Mouse (Mus musculus) left cerebral cortex, postnatal 36 days (tissue): ENCODE data around the gene S1pr3. TPM values are rescaled to one million over a fixed set of nuclear protein-coding genes. Genes with fewer than 3 reads are reported as not detected.

ENCODE experiments used
- DNase-seq, 2 experiments: peaks; one replicate each; pipeline ENCODE4 v3.0.0; 2021 to 2022; ENCODE audit warnings: low spot score in 2 of 2, mixed read lengths in 1 of 2
- intact Hi-C: fragments of 180-260 bp; cut with DNase I; formaldehyde crosslinking; loops from one replicate; pipeline ENCODE4 v1.15.1; 2025
- total RNA-seq, 2 experiments: library from RNA; stranded (reverse); gene quantifications; 2 replicates each; pipeline ENCODE4 v1.2.3; 2021

S1pr3 gene
- total RNA-seq, 2 experiments from 2014 or later = 6.3 to 7.2 TPM

DNA sequence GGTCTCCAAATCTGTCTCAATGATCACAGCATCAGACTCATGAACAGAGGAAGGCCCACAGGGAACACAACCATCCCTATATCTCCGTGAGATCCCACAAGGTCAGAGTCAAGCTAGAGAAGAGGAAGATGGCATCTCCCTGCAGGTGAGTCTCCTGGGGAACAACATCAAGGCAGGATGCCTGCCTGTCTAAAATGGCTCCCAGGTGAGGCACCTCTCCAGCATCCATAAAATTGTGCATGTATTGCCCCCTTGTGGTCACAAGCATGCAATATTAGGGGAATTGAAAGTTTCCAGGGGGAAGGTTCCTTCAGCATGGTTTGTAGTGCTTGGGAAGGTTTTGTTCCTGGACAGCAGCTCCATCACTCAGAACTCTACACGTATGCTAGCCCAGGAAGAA is 26.0 kb downstream of the S1pr3 start:
- no peak for DNase-seq

GRCm38 (mm10) chr13:51435146-51435545 is 26.7 kb downstream of the S1pr3 start:
- no peak for DNase-seq
- intact Hi-C loops = loop anchor here (5.0 kb wide), 1 partner anchor 132 kb away; the partner anchor contains the start of gene Shc3

More for the DNA sequence above, 26.0 kb downstream of the S1pr3 start:
- intact Hi-C loops = no loop called here

DNA sequence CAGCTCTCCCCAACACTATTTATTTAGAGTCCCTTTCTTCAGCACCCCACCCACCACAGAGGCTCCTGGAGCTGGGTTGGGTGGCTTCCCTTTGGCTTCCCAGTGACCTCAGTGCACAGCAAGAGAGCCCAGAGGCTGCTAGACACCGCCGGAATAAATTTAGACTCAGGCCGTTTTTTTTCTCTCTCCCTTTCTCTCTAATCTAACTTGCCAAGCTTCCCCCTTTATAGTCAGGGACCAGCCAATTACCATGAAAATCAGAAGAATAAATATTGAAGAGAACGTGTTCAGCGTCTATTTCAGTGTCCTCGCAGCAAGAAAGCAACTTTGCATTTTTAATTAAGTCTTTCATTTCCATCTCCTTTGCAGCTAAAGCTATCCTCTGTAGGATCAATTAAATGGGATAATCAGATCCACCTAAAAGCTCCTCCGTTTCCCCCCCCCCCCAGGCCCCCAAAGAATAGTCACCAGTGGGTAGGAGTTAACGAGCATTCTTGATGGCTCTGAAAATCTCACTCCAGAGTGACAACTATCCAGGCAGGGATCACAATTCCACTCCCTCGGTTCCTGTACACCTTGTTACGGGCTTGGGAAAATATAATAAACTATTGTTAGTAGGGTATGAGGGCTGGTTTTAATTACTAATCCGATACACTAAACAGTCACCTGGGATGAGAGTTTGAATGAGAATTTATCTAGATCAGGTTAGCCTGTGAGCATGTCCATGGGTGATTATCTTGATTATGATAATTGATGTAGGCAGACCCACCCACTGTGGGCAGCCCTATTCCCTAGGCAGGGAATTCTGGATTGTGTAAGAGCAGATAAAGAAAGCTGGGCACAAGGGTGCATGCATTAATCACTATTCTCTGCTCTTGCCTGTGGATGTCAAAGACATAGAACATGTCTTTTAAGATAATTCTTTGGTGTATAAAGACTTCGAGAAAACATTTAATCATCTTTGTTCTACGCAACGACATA is 29.0 kb downstream of the S1pr3 start:
- DNase-seq = no peak
- intact Hi-C loops = loop anchor here (5.0 kb wide), 1 partner anchor 130 kb away; the partner anchor contains the start of gene Shc3

DNA sequence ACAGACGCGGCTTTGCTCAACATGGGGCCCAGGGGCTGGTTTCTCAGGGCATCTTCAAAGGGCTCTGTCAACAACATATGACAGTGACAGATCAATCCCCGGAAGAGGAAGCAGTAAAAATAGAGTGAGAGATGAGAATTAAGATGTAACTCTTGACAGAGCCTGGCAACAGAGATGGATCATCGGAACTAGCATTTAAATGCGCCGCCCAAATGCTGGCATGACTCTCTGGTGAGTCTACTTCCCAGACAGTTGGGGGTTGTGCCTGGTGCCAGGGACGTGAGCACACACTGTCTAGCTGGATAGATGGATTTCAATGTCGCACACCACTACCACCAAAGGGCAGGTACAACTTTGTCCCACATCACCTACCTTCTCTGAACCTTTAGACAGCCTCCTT is 34.5 kb downstream of the S1pr3 start:
- no peak for DNase-seq
- intact Hi-C loops = no loop called here

DNA sequence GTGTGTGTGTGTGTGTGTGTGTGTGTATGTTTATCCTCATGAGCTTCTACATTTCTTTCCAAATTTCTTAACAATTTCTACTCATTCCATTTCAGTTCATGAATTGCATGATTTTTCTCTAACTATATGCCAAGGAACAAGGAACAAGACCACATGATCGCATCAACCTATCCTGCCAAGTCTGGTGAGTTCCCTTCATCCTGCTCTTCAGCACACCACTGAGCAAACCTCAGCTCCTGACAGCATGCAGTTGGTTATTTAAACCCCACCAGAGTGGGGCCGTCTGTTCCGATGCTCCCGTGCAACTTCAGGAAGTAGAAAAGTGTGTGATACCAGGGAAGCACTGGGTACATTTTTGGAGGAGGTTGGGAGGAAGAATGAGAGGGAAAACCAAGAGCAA is 38.1 kb downstream of the S1pr3 start:
- DNase-seq = no peak
- intact Hi-C loops = no loop called here

DNA sequence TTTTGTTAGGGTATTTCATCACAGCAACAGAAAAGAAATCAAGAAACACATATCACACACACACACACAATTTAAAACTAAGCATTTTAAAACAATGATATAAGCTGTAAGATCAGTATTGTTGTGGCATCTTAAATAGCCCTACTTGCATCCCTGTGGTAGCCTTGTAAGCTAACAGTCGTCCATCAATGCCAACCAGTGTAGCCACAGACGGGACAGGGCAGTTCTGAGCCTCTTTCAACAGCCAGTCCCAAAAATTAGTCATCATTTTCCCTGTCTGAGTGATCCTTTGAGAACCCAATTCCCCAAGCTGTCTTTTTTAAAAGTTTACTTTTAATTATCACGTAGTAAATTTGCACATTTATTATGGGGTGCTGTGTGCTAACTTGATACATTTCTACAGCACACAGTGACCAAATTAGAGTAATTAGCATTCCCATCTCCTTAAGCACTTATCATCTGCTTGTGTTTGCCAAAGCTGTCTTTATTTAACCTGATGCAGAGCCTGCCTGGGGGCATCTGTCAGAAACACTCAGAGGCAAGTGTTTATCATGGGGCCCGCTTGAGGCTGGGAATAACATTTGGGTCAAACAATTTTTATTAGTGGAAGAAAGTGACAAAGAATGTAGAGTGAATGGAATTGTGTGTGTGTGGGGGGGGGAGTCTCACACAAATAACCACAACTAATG is 47.9 kb downstream of the S1pr3 start:
- intact Hi-C loops = no loop called here
- DNase-seq = no peak

GRCm38 (mm10) chr13:51464294-51464693 is 55.9 kb downstream of the S1pr3 start:
- no peak for DNase-seq
- intact Hi-C loops = no loop called here

GRCm38 (mm10) chr13:51466117-51466841 is 57.8 kb downstream of the S1pr3 start:
- no peak for DNase-seq
- intact Hi-C loops = no loop called here

DNA sequence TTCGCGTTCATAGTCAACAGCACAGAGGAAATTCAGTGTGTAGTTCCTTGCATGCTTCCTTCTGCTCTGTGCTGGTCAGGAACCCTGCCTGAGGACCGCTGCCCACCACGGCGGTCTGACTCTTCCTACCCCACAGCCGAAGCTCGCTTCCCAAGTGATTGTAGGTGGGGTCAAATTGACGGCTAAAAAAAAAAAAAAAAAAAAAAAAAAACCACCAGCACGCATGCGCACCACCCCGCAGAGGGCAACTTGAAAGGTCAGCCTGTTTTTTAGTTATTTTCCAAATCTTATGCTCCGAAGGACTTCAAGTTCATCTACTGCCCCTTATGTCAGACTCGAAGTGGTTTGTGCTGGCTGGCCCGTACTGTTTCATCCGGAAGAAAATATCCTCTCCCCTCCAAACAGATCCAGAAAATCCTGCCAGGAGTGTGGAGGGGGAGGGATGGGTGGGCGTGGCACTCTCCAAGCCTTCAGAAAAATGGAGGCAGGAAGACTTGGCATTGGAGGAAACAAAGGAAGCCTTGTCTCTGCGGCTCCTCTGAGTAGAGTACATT is 60.3 kb downstream of the S1pr3 start:
- intact Hi-C loops = no loop called here
- DNase-seq = no peak

Other genes starting within 250 kb of the S1pr3 start
- under 1 TPM; 0.37 to 0.93 TPM for gene Nxnl2, start 237.6 kb upstream of the S1pr3 start, total RNA-seq
- 100 to 1,000 TPM; 195 to 220 TPM for gene Shc3, start 160.8 kb downstream of the S1pr3 start, total RNA-seq
- 1 to 10 TPM; 2.0 to 2.9 TPM for gene Cks2, start 236.6 kb downstream of the S1pr3 start, total RNA-seq
- gene Secisbp2, start 243.1 kb downstream of the S1pr3 start, total RNA-seq = 10 to 100 TPM; 15.1 to 22.2 TPM